Mouse (Mus musculus) small intestine, adult 2 months (tissue): ENCODE measurements around the gene Izumo2.

Experiments
- CTCF ChIP-seq: fragments of 200-500 bp; IDR thresholded peaks from 2 replicates; pipeline ENCODE4 v1.5.1; 2012; ENCODE audit warnings: low read depth, mild to moderate bottlenecking, control low read depth, inconsistent platforms, low read length, moderate library complexity, mixed read lengths; ENCODE audit not compliant: insufficient replicate concordance, insufficient read length; ENCODE audit errors: extremely low read depth
- POLR2A ChIP-seq: fragments of 200-500 bp; IDR thresholded peaks from 2 replicates; pipeline ENCODE4 v1.6.1; 2012; ENCODE audit warnings: low read depth, mild to moderate bottlenecking, control low read depth, inconsistent platforms, low read length, moderate library complexity

DNA sequence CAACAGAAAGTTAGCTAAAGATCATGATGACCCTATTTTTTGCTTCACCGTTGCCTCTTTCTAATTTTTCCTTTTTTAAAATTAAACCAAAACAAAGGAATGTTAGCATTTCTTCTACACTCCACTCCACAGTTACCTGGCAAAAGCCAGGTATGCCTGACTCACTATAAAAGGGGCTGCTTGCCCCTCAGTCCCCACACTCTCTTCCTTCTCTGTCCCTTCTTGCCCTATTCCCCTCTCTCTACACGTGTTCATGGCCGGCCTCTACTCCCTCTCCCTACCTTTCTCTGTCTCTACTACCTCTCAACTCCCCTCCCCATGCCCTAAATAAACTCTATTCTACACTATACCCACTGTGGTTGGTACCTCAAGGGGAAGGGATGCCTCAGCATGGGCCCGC is 38.6 kb downstream of the Izumo2 start:
- TF ChIP-seq CTCF (no peak), POLR2A (no peak)
